Mouse (Mus musculus) MEL (cell line): ENCODE measurements around the gene Sertad1. TPM values are rescaled to one million over a fixed set of nuclear protein-coding genes. Genes with fewer than 3 reads are reported as not detected.

Experiments used
- DNase-seq: peaks from one replicate; pipeline ENCODE4 v3.0.0; 2011; ENCODE audit warnings: low read depth, low spot score
- H3K27ac ChIP-seq: 2 replicates; pipeline ENCODE4 v1.5.1; 2012; ENCODE audit warnings: low read depth, mild to moderate bottlenecking, control low read depth, low read length, moderate library complexity; ENCODE audit not compliant: control insufficient read depth
- H3K27me3 ChIP-seq, 2 experiments: fragments of 150-350 bp in 1 of 2; sonication (generic) in 1 of 2; 2 replicates each; pipeline ENCODE4 v1.6.1; 2012; ENCODE audit warnings: low read length in 2 of 2, mild to moderate bottlenecking in 2 of 2, improper control_type of control experiment in 1 of 2, moderate library complexity in 1 of 2; ENCODE audit not compliant: insufficient read depth in 2 of 2, control insufficient read depth in 1 of 2
- H3K36me3 ChIP-seq, 2 experiments: 2 replicates each; pipeline ENCODE4 v1.6.1; 2012 to 2014; ENCODE audit warnings: low read length in 2 of 2, improper control_type of control experiment in 1 of 2, inconsistent platforms in 1 of 2, mild to moderate bottlenecking in 1 of 2; ENCODE audit not compliant: insufficient read depth in 2 of 2, control insufficient read depth in 1 of 2
- H3K4me1 ChIP-seq, 2 experiments: fragments of 150-350 bp in 1 of 2; sonication (generic) in 1 of 2; 2 replicates each; pipeline ENCODE4 v1.6.1; 2012; ENCODE audit warnings: low read length in 2 of 2, improper control_type of control experiment in 1 of 2, mild to moderate bottlenecking in 1 of 2; ENCODE audit not compliant: insufficient read depth in 2 of 2, control insufficient read depth in 1 of 2
- H3K4me3 ChIP-seq, 2 experiments: fragments of 150-350 bp in 1 of 2; sonication (generic) in 1 of 2; 2 replicates each; pipeline ENCODE4 v1.5.1; 2012; ENCODE audit warnings: low read depth in 2 of 2, low read length in 2 of 2, mild to moderate bottlenecking in 2 of 2, moderate library complexity in 2 of 2, control low read depth in 1 of 2, improper control_type of control experiment in 1 of 2; ENCODE audit not compliant: control insufficient read depth in 1 of 2, insufficient read depth in 1 of 2
- H3K79me2 ChIP-seq: 2 replicates; pipeline ENCODE4 v1.6.1; 2012; ENCODE audit warnings: mild to moderate bottlenecking, low read length, moderate library complexity; ENCODE audit not compliant: control insufficient read depth, poor library complexity, insufficient read depth
- H3K9ac ChIP-seq: 2 replicates; pipeline ENCODE4 v1.6.1; 2012; ENCODE audit warnings: low read depth, mild to moderate bottlenecking, control low read depth, low read length, moderate library complexity; ENCODE audit not compliant: control insufficient read depth, poor library complexity, severe bottlenecking
- H3K9me3 ChIP-seq: fragments of 150-350 bp; sonication (generic); replicated peaks from 2 replicates; pipeline ENCODE4 v1.6.1; 2012; ENCODE audit warnings: mild to moderate bottlenecking, low read length, improper control_type of control experiment, moderate library complexity; ENCODE audit not compliant: insufficient read depth
- CHD1 ChIP-seq: IDR thresholded peaks from 2 replicates; pipeline ENCODE4 v1.6.1; 2012; ENCODE audit warnings: low read depth, mild to moderate bottlenecking, inconsistent platforms, low read length, improper control_type of control experiment
- CTCF ChIP-seq, 3 experiments: IDR thresholded peaks in 2 of 3; conservative IDR thresholded peaks in 1 of 3; 2 replicates each; pipeline ENCODE4 v1.5.1; 2011 to 2012; ENCODE audit warnings: low read length in 3 of 3, low read depth in 2 of 3, mild to moderate bottlenecking in 2 of 3, improper control_type of control experiment in 1 of 3, inconsistent platforms in 1 of 3, mixed read lengths in 1 of 3, moderate library complexity in 1 of 3; ENCODE audit not compliant: control insufficient read depth in 1 of 3, insufficient read depth in 1 of 3, poor library complexity in 1 of 3, severe bottlenecking in 1 of 3
- E2F4 ChIP-seq: IDR thresholded peaks from 2 replicates; pipeline ENCODE4 v1.6.1; 2011; ENCODE audit warnings: low read depth, low read length, improper control_type of control experiment, borderline replicate concordance
- ELF1 ChIP-seq: IDR thresholded peaks from 2 replicates; pipeline ENCODE4 v1.6.1; 2014; ENCODE audit warnings: low read depth, mild to moderate bottlenecking, inconsistent platforms, low read length, improper control_type of control experiment, moderate library complexity
- EP300 ChIP-seq, 2 experiments: IDR thresholded peaks; 2 replicates each; pipeline ENCODE4 v1.6.1; 2011; ENCODE audit warnings: improper control_type of control experiment in 2 of 2, low read length in 2 of 2, low read depth in 1 of 2, mild to moderate bottlenecking in 1 of 2
- ETS1 ChIP-seq: IDR thresholded peaks from 2 replicates; pipeline ENCODE4 v1.6.1; 2012; ENCODE audit warnings: low read depth, mild to moderate bottlenecking, inconsistent platforms, low read length, improper control_type of control experiment, moderate library complexity
- GATA1 ChIP-seq: IDR thresholded peaks from 2 replicates; pipeline ENCODE4 v1.6.1; 2011; ENCODE audit warnings: low read depth, low read length, improper control_type of control experiment
- JUND ChIP-seq: IDR thresholded peaks from 2 replicates; pipeline ENCODE4 v1.6.1; 2011; ENCODE audit warnings: low read depth, mild to moderate bottlenecking, improper control_type of control experiment, low read length
- MAZ ChIP-seq: IDR thresholded peaks from 2 replicates; pipeline ENCODE4 v1.6.1; 2012; ENCODE audit warnings: low read depth, mild to moderate bottlenecking, inconsistent platforms, low read length, improper control_type of control experiment
- MXI1 ChIP-seq: IDR thresholded peaks from 2 replicates; pipeline ENCODE4 v1.6.1; 2011; ENCODE audit warnings: mild to moderate bottlenecking, low read depth, low read length, improper control_type of control experiment
- MYB ChIP-seq: IDR thresholded peaks from 2 replicates; pipeline ENCODE4 v1.6.1; 2011; ENCODE audit warnings: mild to moderate bottlenecking, low read depth, low read length, improper control_type of control experiment
- NELFE ChIP-seq: IDR thresholded peaks from 2 replicates; pipeline ENCODE4 v1.6.1; 2011; ENCODE audit warnings: low read depth, low read length, improper control_type of control experiment
- POLR2A ChIP-seq, 2 experiments: IDR thresholded peaks; 2 replicates each; pipeline ENCODE4 v1.6.1; 2011 to 2012; ENCODE audit warnings: low read length in 2 of 2, mild to moderate bottlenecking in 2 of 2, control low read depth in 1 of 2, improper control_type of control experiment in 1 of 2, low read depth in 1 of 2, moderate library complexity in 1 of 2; ENCODE audit not compliant: control insufficient read depth in 1 of 2, insufficient read depth in 1 of 2, poor library complexity in 1 of 2
- POLR2AphosphoS5 ChIP-seq: IDR thresholded peaks from 2 replicates; pipeline ENCODE4 v1.6.1; 2012; ENCODE audit warnings: low read depth, borderline replicate concordance, mild to moderate bottlenecking, inconsistent platforms, low read length, moderate library complexity, mixed read lengths
- RAD21 ChIP-seq: IDR thresholded peaks from 2 replicates; pipeline ENCODE4 v1.6.1; 2011; ENCODE audit warnings: mild to moderate bottlenecking, low read depth, low read length, improper control_type of control experiment
- SIN3A ChIP-seq: IDR thresholded peaks from 2 replicates; pipeline ENCODE4 v1.6.1; 2012; ENCODE audit warnings: low read length, improper control_type of control experiment, inconsistent platforms
- SMC3 ChIP-seq: IDR thresholded peaks from 2 replicates; pipeline ENCODE4 v1.6.1; 2011; ENCODE audit warnings: low read depth, low read length, improper control_type of control experiment
- TAL1 ChIP-seq: IDR thresholded peaks from 2 replicates; pipeline ENCODE4 v1.6.1; 2012; ENCODE audit warnings: mild to moderate bottlenecking, inconsistent platforms, low read length, moderate library complexity, mixed read lengths
- TBP ChIP-seq: IDR thresholded peaks from 2 replicates; pipeline ENCODE4 v1.8.0; 2011; ENCODE audit warnings: low read depth, low read length, improper control_type of control experiment
- TCF12 ChIP-seq: IDR thresholded peaks from 2 replicates; pipeline ENCODE4 v1.6.1; 2014; ENCODE audit warnings: low read depth, mild to moderate bottlenecking, inconsistent platforms, low read length, improper control_type of control experiment, moderate library complexity
- USF2 ChIP-seq, 2 experiments: IDR thresholded peaks; 2 replicates each; pipeline ENCODE4 v1.6.1; 2011 to 2012; ENCODE audit warnings: improper control_type of control experiment in 2 of 2, low read length in 2 of 2, borderline replicate concordance in 1 of 2, inconsistent platforms in 1 of 2, low read depth in 1 of 2, mild to moderate bottlenecking in 1 of 2; ENCODE audit not compliant: insufficient read depth in 1 of 2
- ZC3H11A ChIP-seq: IDR thresholded peaks from 2 replicates; pipeline ENCODE4 v1.6.1; 2012; ENCODE audit warnings: low read depth, mild to moderate bottlenecking, inconsistent platforms, low read length, improper control_type of control experiment
- ZMIZ1 ChIP-seq: IDR thresholded peaks from 2 replicates; pipeline ENCODE4 v1.6.1; 2012; ENCODE audit warnings: low read depth, mild to moderate bottlenecking, inconsistent platforms, low read length, improper control_type of control experiment, moderate library complexity
- polyA plus RNA-seq, 2 experiments: library from polyadenylated mRNA; stranded (reverse) in 1 of 2; unstranded in 1 of 2; fragments of >175 nt in 1 of 2; fragments of >200 nt in 1 of 2; gene quantifications; 2 replicates each; pipeline versions ENCODE4 v1.2.1 to v1.2.4; 2012; ENCODE audit warnings: low replicate concordance in 2 of 2, low read depth in 1 of 2; ENCODE audit not compliant: insufficient read length in 2 of 2, insufficient read depth in 1 of 2, missing spikeins in 1 of 2
- total RNA-seq: library from RNA; depleted of rRNA; stranded (reverse); fragments of 300-350 nt; gene quantifications from 2 replicates; pipeline ENCODE4 v1.2.3, GENCODE M21; 2012

Gene Sertad1
- total and polyA plus RNA-seq, 3 experiments, result 9.9 to 10.6 TPM; not detected in 1

- no peaks in the 10 kb centered on the region; the same call in 1 of the 2 replicates for H3K79me2 ChIP-seq
- H3K27ac ChIP-seq, result peak overlapping the region; percentile 99
- H3K9me3 ChIP-seq, result no peaks in the 10 kb centered on the region
- H3K4me1 ChIP-seq, result peaks cover 3 to 6% of the 10 kb centered on the region in 2 experiments; a peak in 3 of 4 replicates
- peaks cover 0 to 9% of the 10 kb centered on the region in 2 experiments; a peak in 2 of 4 replicates for H3K36me3 ChIP-seq
- peak; percentile 97 for DNase-seq
- H3K4me3 ChIP-seq, result peak overlapping the region; percentile 84 to 87
- no peaks in the 10 kb centered on the region for H3K27me3 ChIP-seq
- TF ChIP-seq EP300 (IDR thresholded peaks at IDR 0.05; ENCODE audit: low read depth in 1 of 2, low read length in 2 of 2) (no peak), ZMIZ1 (no peak), POLR2A (IDR thresholded peaks at IDR 0.05; ENCODE audit: control insufficient read depth in 1 of 2, insufficient read depth in 1 of 2, low read depth in 1 of 2, low read length in 2 of 2, poor library complexity in 1 of 2) (peak; percentile 72 to 77), RAD21 (no peak), ELF1 (0 out of 2 replicates have a peak, but pooled peaks have one; percentile 25), MAZ (peak; percentile 24; the same call in 1 of the 2 replicates), CHD1 (no peak), MYB (no peak), MXI1 (peak; percentile 17), TBP (peak; percentile 66), TCF12 (no peak), JUND (no peak), SIN3A (0 out of 2 replicates have a peak, but pooled peaks have one; percentile 22), POLR2AphosphoS5 (no peak; the same call in 1 of the 2 replicates), NELFE (peak; percentile 53), GATA1 (no peak)
- TF ChIP-seq, all 39 proteins: peak for 7
- H3K9ac ChIP-seq, result peak overlapping the region; percentile 92
Measured at GRCm38 (mm10) chr7:27507711-27508647, 21.3 kb downstream of the Sertad1 start.

DNA sequence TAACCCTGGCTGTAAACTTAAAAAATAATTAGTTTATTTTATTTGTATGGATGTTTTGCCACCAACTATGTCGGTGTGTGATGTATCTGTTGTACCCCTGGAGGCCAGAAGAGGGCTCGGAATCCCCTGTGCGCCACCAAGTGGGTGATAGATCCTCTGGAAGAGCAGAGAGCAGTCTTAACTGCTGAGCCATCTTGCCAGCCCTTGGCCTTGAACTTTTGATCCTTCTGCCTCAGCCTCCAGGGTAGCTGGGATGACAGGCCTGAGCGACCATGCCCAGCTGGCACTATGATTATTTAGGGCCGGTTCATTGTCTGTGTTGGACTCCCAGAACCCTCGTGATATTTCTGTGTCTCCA, 21.9 kb downstream of the Sertad1 start:
- Histone ChIP-seq H3K9me3 (no peaks in the 10 kb centered on the region), H3K79me2 (no peaks in the 10 kb centered on the region; the same call in 1 of the 2 replicates), H3K4me1 (peaks cover 3 to 6% of the 10 kb centered on the region in 2 experiments; a peak in 3 of 4 replicates), H3K27ac (peak overlapping the region; percentile 63), H3K9ac (peak overlapping the region; percentile 55)
- TF ChIP-seq ZMIZ1 (no peak), SIN3A (peak; percentile 66), MAZ (0 out of 2 replicates have a peak, but pooled peaks have one; percentile 25), SMC3 (peak; percentile 83), ZC3H11A (peak; percentile 50), CTCF (IDR thresholded peaks at IDR 0.05 in 2 of 3, conservative IDR thresholded peaks at IDR 0.05 in 1 of 3; ENCODE audit: control insufficient read depth in 1 of 3, insufficient read depth in 1 of 3, low read depth in 2 of 3, low read length in 3 of 3, poor library complexity in 1 of 3, severe bottlenecking in 1 of 3) (peak; percentile 58 to 96 (median 77)), E2F4 (no peak), MXI1 (peak; percentile 26; the same call in 1 of the 2 replicates), RAD21 (peak; percentile 47), ETS1 (peak; percentile 12; the same call in 1 of the 2 replicates), TAL1 (no peak), EP300 (IDR thresholded peaks at IDR 0.05; ENCODE audit: low read depth in 1 of 2, low read length in 2 of 2) (0 out of 4 replicates have a peak, but pooled peaks of 1 of the 2 experiments have one; percentile 1), USF2 (IDR thresholded peaks at IDR 0.05; ENCODE audit: borderline replicate concordance in 1 of 2, insufficient read depth in 1 of 2, low read depth in 1 of 2, low read length in 2 of 2) (no peak)
- TF ChIP-seq, all 39 proteins: peak for 9
- peaks cover 0 to 9% of the 10 kb centered on the region in 2 experiments; a peak in 2 of 4 replicates for H3K36me3 ChIP-seq
- no peaks in the 10 kb centered on the region for H3K27me3 ChIP-seq
- DNase-seq, result peak; percentile 89
- peak overlapping the region; percentile 55 to 61 for H3K4me3 ChIP-seq
